Mouse (Mus musculus) kidney, embryonic 15.5 days (tissue): ENCODE data around the gene Thada. TPM values are rescaled to one million over a fixed set of nuclear protein-coding genes. Genes with fewer than 3 reads are reported as not detected.
A peak's percentile ranks its signal among the peaks of the same experiment; 100 is the strongest.

Experiments
- ATAC-seq: fragments of 200-750 bp; cut with Nextera tagmentation; replicated peaks from 2 replicates; pipeline ENCODE4 v1.8.0; 2017; ENCODE audit warnings: moderate TSS enrichment; ENCODE audit not compliant: low FRiP score
- H3K27ac ChIP-seq: fragments of 300-500 bp; sonication (generic); 2 replicates; pipeline ENCODE4 v1.5.1; 2015; ENCODE audit warnings: mild to moderate bottlenecking, inconsistent platforms
- H3K27me3 ChIP-seq: fragments of 300-500 bp; sonication (generic); 2 replicates; pipeline ENCODE4 v1.6.1; 2015; ENCODE audit warnings: inconsistent platforms
- H3K36me3 ChIP-seq: fragments of 300-500 bp; sonication (generic); 2 replicates; pipeline ENCODE4 v1.6.1; 2015; ENCODE audit warnings: inconsistent platforms
- H3K4me1 ChIP-seq: fragments of 300-500 bp; sonication (generic); 2 replicates; pipeline ENCODE4 v1.6.1; 2015; ENCODE audit warnings: inconsistent platforms
- H3K4me2 ChIP-seq: fragments of 300-500 bp; sonication (generic); 2 replicates; pipeline ENCODE4 v1.6.1; 2015; ENCODE audit warnings: moderate library complexity, mild to moderate bottlenecking, inconsistent platforms
- H3K4me3 ChIP-seq: fragments of 300-500 bp; sonication (generic); replicated peaks from 2 replicates; pipeline ENCODE4 v1.5.1; 2015; ENCODE audit warnings: mild to moderate bottlenecking, inconsistent platforms
- H3K9ac ChIP-seq: fragments of 300-500 bp; sonication (generic); 2 replicates; pipeline ENCODE4 v1.6.1; 2015; ENCODE audit warnings: mild to moderate bottlenecking, inconsistent platforms
- H3K9me3 ChIP-seq: fragments of 300-500 bp; sonication (generic); replicated peaks from 2 replicates; pipeline ENCODE4 v1.6.1; 2016; ENCODE audit warnings: inconsistent platforms
- WGBS: fragments of 180-500 bp; shearing (Covaris S2); methylation state at CpG from one replicate; pipeline ENCODE4 v1.1.7; 2015; ENCODE audit warnings: mixed read lengths; 5-methylcytosine and 5-hydroxymethylcytosine counted together
- polyA plus RNA-seq: library from polyadenylated mRNA; unstranded; fragments of >200 nt; fragmentation: Nextera tagmentation; extraction: Ambion mirVana; gene quantifications from 2 replicates; pipeline ENCODE4 v1.2.1, GENCODE M21; 2015

Thada gene
- polyA plus RNA-seq, 1 experiment from 2014 or later = 10.4 TPM

- Histone ChIP-seq H3K4me3 (no peak overlapping the region), H3K27ac (peak overlapping the region; percentile 79), H3K4me1 (peaks cover 23% of the 10 kb centered on the region), H3K9ac (no peak overlapping the region), H3K36me3 (peaks cover 24% of the 10 kb centered on the region; the same call in 1 of the 2 replicates), H3K9me3 (no peaks in the 10 kb centered on the region), H3K4me2 (no peak overlapping the region), H3K27me3 (no peaks in the 10 kb centered on the region)
- WGBS = 45% methylated on average over 3 of the region's 3 CpGs
- ATAC-seq = peak; percentile 74; the same call in 1 of the 2 replicates
Observed at GRCm38 (mm10) chr17:84213464-84213863, 252.5 kb downstream of the Thada start.

- no peak overlapping the region for H3K9ac ChIP-seq
- H3K4me2 ChIP-seq = no peak overlapping the region
- H3K9me3 ChIP-seq = no peaks in the 10 kb centered on the region
- peaks cover 27% of the 10 kb centered on the region; the same call in 1 of the 2 replicates for H3K36me3 ChIP-seq
- no peak overlapping the region for H3K27ac ChIP-seq
- 85% methylated on average over 3 of the region's 3 CpGs for WGBS
- H3K27me3 ChIP-seq = no peaks in the 10 kb centered on the region
- no peak for ATAC-seq
- H3K4me1 ChIP-seq = peaks cover 23% of the 10 kb centered on the region
- H3K4me3 ChIP-seq = no peak overlapping the region
Observed at GRCm38 (mm10) chr17:84207611-84208010, 258.4 kb downstream of the Thada start.

- Histone ChIP-seq H3K4me1 (peaks cover 20% of the 10 kb centered on the region), H3K4me3 (no peak overlapping the region), H3K36me3 (peaks cover 16% of the 10 kb centered on the region; the same call in 1 of the 2 replicates), H3K27me3 (no peaks in the 10 kb centered on the region), H3K9ac (no peak overlapping the region), H3K27ac (peak overlapping the region; percentile 42; the same call in 1 of the 2 replicates), H3K9me3 (no peaks in the 10 kb centered on the region), H3K4me2 (no peak overlapping the region)
- WGBS = 37% methylated on average over 3 of the region's 3 CpGs
- ATAC-seq = no peak
Observed at GRCm38 (mm10) chr17:84206239-84206638, 259.8 kb downstream of the Thada start.

- Histone ChIP-seq H3K9me3 (no peaks in the 10 kb centered on the region), H3K36me3 (peaks cover 20% of the 10 kb centered on the region; the same call in 1 of the 2 replicates), H3K4me2 (no peak overlapping the region), H3K27me3 (no peaks in the 10 kb centered on the region), H3K9ac (no peak overlapping the region), H3K4me3 (no peak overlapping the region), H3K4me1 (peaks cover 20% of the 10 kb centered on the region), H3K27ac (no peak overlapping the region)
- ATAC-seq = no peak
- 74% methylated on average over 5 of the region's 5 CpGs for WGBS
Observed at GRCm38 (mm10) chr17:84204962-84205361, 261.0 kb downstream of the Thada start.

- H3K4me2 ChIP-seq = no peak overlapping the region
- no peaks in the 10 kb centered on the region for H3K27me3 ChIP-seq
- peaks cover 20% of the 10 kb centered on the region; the same call in 1 of the 2 replicates for H3K36me3 ChIP-seq
- 64% methylated on average over 7 of the region's 7 CpGs for WGBS
- H3K27ac ChIP-seq = peak overlapping the region; percentile 70; the same call in 1 of the 2 replicates
- no peaks in the 10 kb centered on the region for H3K9me3 ChIP-seq
- H3K4me1 ChIP-seq = peaks cover 26% of the 10 kb centered on the region
- no peak overlapping the region for H3K9ac ChIP-seq
- H3K4me3 ChIP-seq = no peak overlapping the region
- ATAC-seq = no peak
Observed at GRCm38 (mm10) chr17:84203340-84203739, 262.7 kb downstream of the Thada start.

GRCm38 (mm10) chr17:84201183-84201582 lies 264.8 kb downstream of the Thada start:
- 89% methylated on average over 5 of the region's 5 CpGs for WGBS
- no peak overlapping the region for H3K4me2 ChIP-seq
- no peaks in the 10 kb centered on the region for H3K9me3 ChIP-seq
- peaks cover 29% of the 10 kb centered on the region for H3K4me1 ChIP-seq
- no peak overlapping the region for H3K9ac ChIP-seq
- ATAC-seq = no peak
- H3K27ac ChIP-seq = 0 out of 2 replicates have a peak overlapping the region, but pooled peaks have one; percentile 27
- no peaks in the 10 kb centered on the region for H3K27me3 ChIP-seq
- peaks cover 20% of the 10 kb centered on the region; the same call in 1 of the 2 replicates for H3K36me3 ChIP-seq
- no peak overlapping the region for H3K4me3 ChIP-seq

- H3K4me3 ChIP-seq = no peak overlapping the region
- WGBS = 14% methylated on average over 4 of the region's 4 CpGs
- H3K4me2 ChIP-seq = no peak overlapping the region
- peaks cover 15% of the 10 kb centered on the region; the same call in 1 of the 2 replicates for H3K36me3 ChIP-seq
- H3K9me3 ChIP-seq = no peaks in the 10 kb centered on the region
- peak overlapping the region; percentile 49 for H3K27ac ChIP-seq
- no peak overlapping the region for H3K9ac ChIP-seq
- H3K4me1 ChIP-seq = peaks cover 22% of the 10 kb centered on the region
- ATAC-seq = peak; percentile 84
- no peaks in the 10 kb centered on the region for H3K27me3 ChIP-seq
Observed at GRCm38 (mm10) chr17:84197912-84198344, 268.1 kb downstream of the Thada start.

- Histone ChIP-seq H3K4me3 (no peak overlapping the region), H3K4me1 (peaks cover 21% of the 10 kb centered on the region), H3K27ac (0 out of 2 replicates have a peak overlapping the region, but pooled peaks have one; percentile 9), H3K36me3 (peaks cover 31% of the 10 kb centered on the region), H3K27me3 (no peaks in the 10 kb centered on the region), H3K9me3 (no peaks in the 10 kb centered on the region), H3K4me2 (no peak overlapping the region), H3K9ac (no peak overlapping the region)
- no peak for ATAC-seq
Observed at GRCm38 (mm10) chr17:84196329-84196728, 269.7 kb downstream of the Thada start.

GRCm38 (mm10) chr17:84195835-84196234 lies 270.2 kb downstream of the Thada start:
- 0 out of 2 replicates have a peak overlapping the region, but pooled peaks have one; percentile 9 for H3K27ac ChIP-seq
- 79% methylated on average over 3 of the region's 3 CpGs for WGBS
- peaks cover 31% of the 10 kb centered on the region for H3K36me3 ChIP-seq
- no peaks in the 10 kb centered on the region for H3K9me3 ChIP-seq
- ATAC-seq = no peak
- H3K4me1 ChIP-seq = peaks cover 21% of the 10 kb centered on the region
- H3K27me3 ChIP-seq = no peaks in the 10 kb centered on the region
- no peak overlapping the region for H3K4me2 ChIP-seq
- H3K9ac ChIP-seq = no peak overlapping the region
- no peak overlapping the region for H3K4me3 ChIP-seq

GRCm38 (mm10) chr17:84195003-84195395 lies 271.0 kb downstream of the Thada start:
- WGBS = 32% methylated on average over 4 of the region's 4 CpGs
- H3K27me3 ChIP-seq = no peaks in the 10 kb centered on the region

GRCm38 (mm10) chr17:84194282-84195002 lies 271.6 kb downstream of the Thada start:
- H3K4me1 ChIP-seq = peaks cover 33% of the 10 kb centered on the region

More at GRCm38 (mm10) chr17:84195003-84195395, 271.0 kb downstream of the Thada start:
- Histone ChIP-seq H3K9ac (no peak overlapping the region), H3K4me1 (peaks cover 29% of the 10 kb centered on the region), H3K27ac (0 out of 2 replicates have a peak overlapping the region, but pooled peaks have one; percentile 1), H3K4me3 (no peak overlapping the region), H3K9me3 (no peaks in the 10 kb centered on the region), H3K4me2 (no peak overlapping the region), H3K36me3 (peaks cover 34% of the 10 kb centered on the region)
- ATAC-seq = no peak

GRCm38 (mm10) chr17:84193411-84193810 lies 272.6 kb downstream of the Thada start:
- Histone ChIP-seq H3K4me3 (no peak overlapping the region), H3K36me3 (peaks cover 30% of the 10 kb centered on the region), H3K9me3 (no peaks in the 10 kb centered on the region), H3K27ac (no peak overlapping the region), H3K4me1 (peaks cover 38% of the 10 kb centered on the region), H3K27me3 (no peaks in the 10 kb centered on the region), H3K4me2 (no peak overlapping the region), H3K9ac (no peak overlapping the region)
- 93% methylated on average over 9 of the region's 9 CpGs for WGBS
- no peak for ATAC-seq

More at GRCm38 (mm10) chr17:84194282-84195002, 271.6 kb downstream of the Thada start:
- H3K27me3 ChIP-seq = no peaks in the 10 kb centered on the region
- no peak overlapping the region for H3K4me3 ChIP-seq
- no peaks in the 10 kb centered on the region for H3K9me3 ChIP-seq
- ATAC-seq = no peak
- no peak overlapping the region for H3K4me2 ChIP-seq
- whole genome bisulfite sequencing = 86% methylated on average over 4 of the region's 4 CpGs
- 0 out of 2 replicates have a peak overlapping the region, but pooled peaks have one; percentile 1 for H3K27ac ChIP-seq
- no peak overlapping the region for H3K9ac ChIP-seq
- H3K36me3 ChIP-seq = peaks cover 30% of the 10 kb centered on the region
